Mouse (Mus musculus): ENCODE measurements at regions not wholly inside any gene's neighbourhood (a gene's known extent, or its start where the extent isn't known, plus 50 kb on each side); places are given as distances from the start of the nearest gene placed in this dataset.

- 35% methylated on average over 2 of the region's 2 CpGs for WGBS
- H3K4me3 ChIP-seq (replicated peaks; ENCODE audit: low read depth, low read length) = no peak overlapping the region
- ATAC-seq (ENCODE audit: low FRiP score, low TSS enrichment) (no peak), DNase-seq (peak; percentile 8)
- no peaks in the 10 kb centered on the region for H3K9me3 ChIP-seq (ENCODE audit: control insufficient read depth, low read length)
- peaks cover 3% of the 10 kb centered on the region; the same call in 1 of the 2 replicates for H3K4me1 ChIP-seq (ENCODE audit: control insufficient read depth, insufficient read depth, low read length)
- H3K27ac ChIP-seq (replicated peaks; ENCODE audit: low read depth, low read length) = no peak overlapping the region
- no peaks in the 10 kb centered on the region for H3K27me3 ChIP-seq (ENCODE audit: control insufficient read depth, insufficient read depth, low read length)
- H3K4me2 ChIP-seq (ENCODE audit: low read length) = no peak overlapping the region
- H3K36me3 ChIP-seq (ENCODE audit: control insufficient read depth, insufficient read depth, low read length) = no peaks in the 10 kb centered on the region
- no peak overlapping the region for H3K9ac ChIP-seq (replicated peaks; ENCODE audit: low read length)
Measured at GRCm38 (mm10) chr6:112119180-112119579, 154.4 kb upstream of the Lmcd1 start.

DNA sequence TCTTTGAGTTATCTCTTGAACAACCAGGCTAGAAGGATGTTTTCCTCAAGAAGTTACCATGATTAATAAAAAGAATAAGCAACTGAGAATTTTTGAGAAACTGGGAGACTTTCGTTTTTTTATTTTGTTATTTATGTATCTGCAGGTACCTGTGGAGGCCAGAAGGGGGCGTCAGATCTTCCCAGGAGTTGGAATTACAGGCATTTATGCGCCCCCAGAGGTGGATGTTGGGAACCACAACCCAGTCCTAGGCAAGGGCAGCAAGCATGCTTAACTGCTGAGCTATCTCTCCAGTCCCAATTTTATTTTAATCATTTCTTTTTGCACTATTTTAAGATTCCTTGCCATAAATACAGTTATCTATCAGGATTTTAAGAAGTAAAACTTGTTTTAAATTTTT, 140.0 kb upstream of the Lmcd1 start:
- no peak overlapping the region for H3K4me3 ChIP-seq (replicated peaks; ENCODE audit: low read depth, low read length)
- ATAC-seq (ENCODE audit: low FRiP score, low TSS enrichment) = no peak
- no peak overlapping the region for H3K9ac ChIP-seq (replicated peaks; ENCODE audit: low read length)
- H3K27ac ChIP-seq (replicated peaks; ENCODE audit: low read depth, low read length) = no peak overlapping the region
- H3K9me3 ChIP-seq (ENCODE audit: control insufficient read depth, low read length) = no peaks in the 10 kb centered on the region
- peak; percentile 19 for DNase-seq
- 24% methylated on average over 3 of the region's 3 CpGs for WGBS
- H3K4me2 ChIP-seq (ENCODE audit: low read length) = no peak overlapping the region
- H3K27me3 ChIP-seq (ENCODE audit: control insufficient read depth, insufficient read depth, low read length) = no peaks in the 10 kb centered on the region
- no peaks in the 10 kb centered on the region for H3K4me1 ChIP-seq (ENCODE audit: control insufficient read depth, insufficient read depth, low read length)
- no peaks in the 10 kb centered on the region for H3K36me3 ChIP-seq (ENCODE audit: control insufficient read depth, insufficient read depth, low read length)

GRCm38 (mm10) chr6:112152535-112153364, 120.8 kb upstream of the Lmcd1 start:
- H3K9ac ChIP-seq (replicated peaks; ENCODE audit: low read length) = no peak overlapping the region
- DNase-seq = peak; percentile 19

GRCm38 (mm10) chr6:112167487-112167886, 106.1 kb upstream of the Lmcd1 start:
- Histone ChIP-seq H3K4me1 (ENCODE audit: control insufficient read depth, insufficient read depth, low read length) (no peaks in the 10 kb centered on the region), H3K36me3 (ENCODE audit: control insufficient read depth, insufficient read depth, low read length) (no peaks in the 10 kb centered on the region), H3K4me3 (replicated peaks; ENCODE audit: low read depth, low read length) (no peak overlapping the region), H3K4me2 (ENCODE audit: low read length) (no peak overlapping the region), H3K9ac (replicated peaks; ENCODE audit: low read length) (no peak overlapping the region), H3K27ac (replicated peaks; ENCODE audit: low read depth, low read length) (no peak overlapping the region), H3K27me3 (ENCODE audit: control insufficient read depth, insufficient read depth, low read length) (no peaks in the 10 kb centered on the region), H3K9me3 (ENCODE audit: control insufficient read depth, low read length) (no peaks in the 10 kb centered on the region)
- no peak for ATAC-seq (ENCODE audit: low FRiP score, low TSS enrichment)
- DNase-seq = no peak
- WGBS = 71% methylated on average over 3 of the region's 3 CpGs

More at GRCm38 (mm10) chr6:112152535-112153364, 120.8 kb upstream of the Lmcd1 start:
- H3K9me3 ChIP-seq (ENCODE audit: control insufficient read depth, low read length) = no peaks in the 10 kb centered on the region
- H3K36me3 ChIP-seq (ENCODE audit: control insufficient read depth, insufficient read depth, low read length) = no peaks in the 10 kb centered on the region
- H3K4me2 ChIP-seq (ENCODE audit: low read length) = no peak overlapping the region
- 54% methylated on average over 10 of the region's 10 CpGs for WGBS
- H3K4me1 ChIP-seq (ENCODE audit: control insufficient read depth, insufficient read depth, low read length) = no peaks in the 10 kb centered on the region
- no peak; the same call in 1 of the 2 replicates for ATAC-seq (ENCODE audit: low FRiP score, low TSS enrichment)
- H3K27me3 ChIP-seq (ENCODE audit: control insufficient read depth, insufficient read depth, low read length) = no peaks in the 10 kb centered on the region
- H3K4me3 ChIP-seq (replicated peaks; ENCODE audit: low read depth, low read length) = no peak overlapping the region
- no peak overlapping the region for H3K27ac ChIP-seq (replicated peaks; ENCODE audit: low read depth, low read length)

GRCm38 (mm10) chr6:112176344-112176743, 97.2 kb upstream of the Lmcd1 start:
- ATAC-seq (ENCODE audit: low FRiP score, low TSS enrichment) = no peak
- Histone ChIP-seq H3K4me3 (replicated peaks; ENCODE audit: low read depth, low read length) (no peak overlapping the region), H3K36me3 (ENCODE audit: control insufficient read depth, insufficient read depth, low read length) (no peaks in the 10 kb centered on the region), H3K27me3 (ENCODE audit: control insufficient read depth, insufficient read depth, low read length) (no peaks in the 10 kb centered on the region), H3K4me2 (ENCODE audit: low read length) (no peak overlapping the region), H3K27ac (replicated peaks; ENCODE audit: low read depth, low read length) (no peak overlapping the region), H3K9ac (replicated peaks; ENCODE audit: low read length) (no peak overlapping the region), H3K9me3 (ENCODE audit: control insufficient read depth, low read length) (no peaks in the 10 kb centered on the region), H3K4me1 (ENCODE audit: control insufficient read depth, insufficient read depth, low read length) (no peaks in the 10 kb centered on the region)
- no peak for DNase-seq
- 9% methylated on average over 2 of the region's 2 CpGs for WGBS

GRCm38 (mm10) chr6:112187636-112188035, 85.9 kb upstream of the Lmcd1 start:
- Histone ChIP-seq H3K27ac (replicated peaks; ENCODE audit: low read depth, low read length) (no peak overlapping the region), H3K36me3 (ENCODE audit: control insufficient read depth, insufficient read depth, low read length) (no peaks in the 10 kb centered on the region), H3K4me2 (ENCODE audit: low read length) (no peak overlapping the region), H3K27me3 (ENCODE audit: control insufficient read depth, insufficient read depth, low read length) (no peaks in the 10 kb centered on the region), H3K4me1 (ENCODE audit: control insufficient read depth, insufficient read depth, low read length) (no peaks in the 10 kb centered on the region), H3K4me3 (replicated peaks; ENCODE audit: low read depth, low read length) (no peak overlapping the region), H3K9me3 (ENCODE audit: control insufficient read depth, low read length) (no peaks in the 10 kb centered on the region), H3K9ac (replicated peaks; ENCODE audit: low read length) (no peak overlapping the region)
- DNase-seq (no peak), ATAC-seq (ENCODE audit: low FRiP score, low TSS enrichment) (no peak)
- 93% methylated on average over 2 of the region's 2 CpGs for WGBS

DNA sequence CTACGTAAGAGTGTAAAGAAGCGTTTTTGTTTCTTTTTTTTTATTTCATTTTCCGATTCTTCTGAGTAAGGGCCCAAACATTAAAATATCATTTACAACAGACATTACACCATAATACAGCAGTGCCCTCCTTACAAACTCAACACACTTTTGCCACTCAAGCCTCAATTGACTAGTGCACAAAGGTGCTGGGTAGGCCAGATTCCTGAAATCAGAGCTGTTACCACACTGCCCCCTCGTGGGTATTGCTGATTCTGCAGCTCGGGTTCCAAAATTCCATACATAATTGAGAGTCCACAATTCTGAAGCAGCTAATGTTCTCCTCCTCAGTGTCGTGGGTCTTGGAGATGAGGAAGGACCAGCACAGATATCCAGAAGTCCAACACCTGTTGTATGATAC, 82.5 kb upstream of the Lmcd1 start:
- 46% methylated on average over 6 of the region's 6 CpGs for WGBS
- Histone ChIP-seq H3K27me3 (ENCODE audit: control insufficient read depth, insufficient read depth, low read length) (no peaks in the 10 kb centered on the region), H3K9ac (replicated peaks; ENCODE audit: low read length) (no peak overlapping the region), H3K36me3 (ENCODE audit: control insufficient read depth, insufficient read depth, low read length) (no peaks in the 10 kb centered on the region), H3K9me3 (ENCODE audit: control insufficient read depth, low read length) (no peaks in the 10 kb centered on the region), H3K4me2 (ENCODE audit: low read length) (no peak overlapping the region), H3K27ac (replicated peaks; ENCODE audit: low read depth, low read length) (no peak overlapping the region), H3K4me3 (replicated peaks; ENCODE audit: low read depth, low read length) (no peak overlapping the region), H3K4me1 (ENCODE audit: control insufficient read depth, insufficient read depth, low read length) (no peaks in the 10 kb centered on the region)
- ATAC-seq (ENCODE audit: low FRiP score, low TSS enrichment) (0 out of 2 replicates have a peak, but pooled peaks have one; percentile 24), DNase-seq (peak; percentile 89)

GRCm38 (mm10) chr6:112197445-112197844, 76.1 kb upstream of the Lmcd1 start:
- 10% methylated on average over 16 of the region's 16 CpGs for WGBS
- H3K36me3 ChIP-seq (ENCODE audit: control insufficient read depth, insufficient read depth, low read length) = no peaks in the 10 kb centered on the region
- H3K4me1 ChIP-seq (ENCODE audit: control insufficient read depth, insufficient read depth, low read length) = no peaks in the 10 kb centered on the region
- no peaks in the 10 kb centered on the region for H3K27me3 ChIP-seq (ENCODE audit: control insufficient read depth, insufficient read depth, low read length)
- ATAC-seq (ENCODE audit: low FRiP score, low TSS enrichment) (peak; percentile 77; the same call in 1 of the 2 replicates), DNase-seq (peak; percentile 93)
- H3K9ac ChIP-seq (replicated peaks; ENCODE audit: low read length) = no peak overlapping the region
- peak overlapping the region; percentile 39 for H3K4me2 ChIP-seq (ENCODE audit: low read length)
- no peak overlapping the region for H3K27ac ChIP-seq (replicated peaks; ENCODE audit: low read depth, low read length)
- H3K4me3 ChIP-seq (replicated peaks; ENCODE audit: low read depth, low read length) = 0 out of 2 replicates have a peak overlapping the region, but pooled peaks have one; percentile 8
- H3K9me3 ChIP-seq (ENCODE audit: control insufficient read depth, low read length) = no peaks in the 10 kb centered on the region

DNA sequence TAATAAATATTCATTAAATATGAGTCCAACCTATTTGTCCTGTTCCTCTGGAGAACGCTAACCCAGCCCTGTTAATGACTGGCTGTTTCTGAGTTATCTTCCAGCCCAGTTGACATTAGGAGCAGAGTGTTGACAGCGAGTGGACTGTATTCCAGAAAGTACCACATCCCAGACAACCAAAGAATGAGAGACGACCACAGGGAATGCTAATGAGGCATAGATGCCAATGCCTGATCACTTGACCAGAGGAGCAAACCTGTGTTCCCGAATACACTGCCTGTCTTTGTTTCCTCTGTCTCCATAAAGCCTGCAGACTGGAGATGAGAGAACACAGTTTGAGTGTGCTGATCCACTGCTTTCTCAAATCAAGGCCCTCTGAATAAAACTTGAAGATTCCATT, 74.3 kb upstream of the Lmcd1 start:
- Histone ChIP-seq H3K27ac (replicated peaks; ENCODE audit: low read depth, low read length) (no peak overlapping the region), H3K27me3 (ENCODE audit: control insufficient read depth, insufficient read depth, low read length) (no peaks in the 10 kb centered on the region), H3K9ac (replicated peaks; ENCODE audit: low read length) (no peak overlapping the region), H3K36me3 (ENCODE audit: control insufficient read depth, insufficient read depth, low read length) (no peaks in the 10 kb centered on the region), H3K4me3 (replicated peaks; ENCODE audit: low read depth, low read length) (no peak overlapping the region), H3K4me1 (ENCODE audit: control insufficient read depth, insufficient read depth, low read length) (no peaks in the 10 kb centered on the region), H3K9me3 (ENCODE audit: control insufficient read depth, low read length) (no peaks in the 10 kb centered on the region), H3K4me2 (ENCODE audit: low read length) (no peak overlapping the region)
- no peak for DNase-seq
- ATAC-seq (ENCODE audit: low FRiP score, low TSS enrichment) = no peak
- 75% methylated on average over 4 of the region's 4 CpGs for WGBS
